10 mouse cellular contexts compared by ENCODE assay signal in genomic region chr6:54531048-54531481, GRCm38 (mm10). TPM values are rescaled to one million over a fixed set of nuclear protein-coding genes. Genes with fewer than 3 reads are reported as not detected.
DNase-seq lines count a peak whose midpoint lies in the region; ATAC-seq lines count a peak whose summit lies in the region.
"Had no signal": no experiment of that assay in that cellular context is flagged by ENCODE, and none has a peak within 500 bp of the region (broad histone marks: within the 10 kb centered on the region; RNA-seq: fewer than 3 reads in every experiment).

No protein-coding gene starts in this region.

- H3K4me2 ChIP-seq in lung, embryonic 16.5 days (ENCODE audit: low read depth, low read length) = no peak overlapping the region
- no peak overlapping the region for H3K4me2 ChIP-seq in hindbrain, embryonic 12.5 days (replicated peaks)
- H3K4me2 ChIP-seq in midbrain, embryonic 15.5 days = no peak overlapping the region
- no peak overlapping the region for H3K4me2 ChIP-seq in intestine, embryonic 16.5 days (ENCODE audit: low read depth, low read length)

- no peak overlapping the region for H3K27ac ChIP-seq in lung, embryonic 16.5 days (ENCODE audit: low read length)
- peak overlapping the region; percentile 26; the same call in 1 of the 2 replicates for H3K27ac ChIP-seq in hindbrain, embryonic 12.5 days
- H3K27ac ChIP-seq in midbrain, embryonic 15.5 days = peak overlapping the region; percentile 45
- H3K27ac ChIP-seq in intestine, embryonic 16.5 days (ENCODE audit: low read length) = no peak overlapping the region
- H3K27ac ChIP-seq: stomach, postnatal 0 days had no signal

- peak; percentile 73 for ATAC-seq in cerebellum, adult (ENCODE audit: insufficient number of reproducible peaks, low FRiP score, low TSS enrichment)
- peak; percentile 54; the same call in 1 of the 2 replicates for ATAC-seq in lung, embryonic 16.5 days (ENCODE audit: low read depth)
- peak; percentile 43; the same call in 1 of the 2 replicates for ATAC-seq in hindbrain, embryonic 12.5 days (ENCODE audit: low FRiP score)
- peak; percentile 63 for ATAC-seq in midbrain, embryonic 15.5 days (replicated peaks)
- ATAC-seq in intestine, embryonic 16.5 days = no peak

- 0 out of 2 replicates have a peak, but pooled peaks cover 3% of the 10 kb centered on the region for H3K4me1 ChIP-seq in lung, embryonic 16.5 days (replicated peaks; ENCODE audit: control insufficient read depth, insufficient read depth, low read length)
- H3K4me1 ChIP-seq in hindbrain, embryonic 12.5 days = peaks cover 8% of the 10 kb centered on the region
- peaks cover 9% of the 10 kb centered on the region for H3K4me1 ChIP-seq in midbrain, embryonic 15.5 days
- no peaks in the 10 kb centered on the region for H3K4me1 ChIP-seq in intestine, embryonic 16.5 days (ENCODE audit: control insufficient read depth, insufficient read depth, low read length)

- no peaks in the 10 kb centered on the region for H3K36me3 ChIP-seq in lung, embryonic 16.5 days (ENCODE audit: control insufficient read depth, insufficient read depth, low read length)
- 0 out of 2 replicates have a peak, but pooled peaks cover 8% of the 10 kb centered on the region for H3K36me3 ChIP-seq in hindbrain, embryonic 12.5 days
- no peaks in the 10 kb centered on the region for H3K36me3 ChIP-seq in midbrain, embryonic 15.5 days (replicated peaks)
- no peaks in the 10 kb centered on the region for H3K36me3 ChIP-seq in intestine, embryonic 16.5 days (ENCODE audit: control insufficient read depth, insufficient read depth, low read length)

- H3K9me3 ChIP-seq in lung, embryonic 16.5 days (ENCODE audit: control insufficient read depth, low read length) = no peaks in the 10 kb centered on the region
- no peaks in the 10 kb centered on the region for H3K9me3 ChIP-seq in hindbrain, embryonic 12.5 days (replicated peaks)
- no peaks in the 10 kb centered on the region for H3K9me3 ChIP-seq in midbrain, embryonic 15.5 days
- H3K9me3 ChIP-seq in intestine, embryonic 16.5 days (ENCODE audit: control insufficient read depth, low read length) = no peaks in the 10 kb centered on the region

- no peaks in the 10 kb centered on the region for H3K27me3 ChIP-seq in lung, embryonic 16.5 days (ENCODE audit: control insufficient read depth, insufficient read depth, low read depth, low read length)
- no peaks in the 10 kb centered on the region for H3K27me3 ChIP-seq in hindbrain, embryonic 12.5 days
- no peaks in the 10 kb centered on the region for H3K27me3 ChIP-seq in midbrain, embryonic 15.5 days (replicated peaks)
- H3K27me3 ChIP-seq in intestine, embryonic 16.5 days (replicated peaks; ENCODE audit: control insufficient read depth, insufficient read depth, low read length) = no peaks in the 10 kb centered on the region

- H3K4me3 ChIP-seq in lung, embryonic 16.5 days (ENCODE audit: low read length) = no peak overlapping the region
- no peak overlapping the region for H3K4me3 ChIP-seq in hindbrain, embryonic 12.5 days
- no peak overlapping the region for H3K4me3 ChIP-seq in midbrain, embryonic 15.5 days
- H3K4me3 ChIP-seq in intestine, embryonic 16.5 days (ENCODE audit: low read length) = no peak overlapping the region
- H3K4me3 ChIP-seq: myocyte had no signal

- DNase-seq in cerebellum, postnatal 4 days (ENCODE audit: low spot score in 2 of 2) = no peak
- no peak for DNase-seq in lung, adult 18-20 months
- no peak for DNase-seq in yolk sac, embryonic 10.5 days (ENCODE audit: low spot score)

- 28% methylated on average over 8 of the region's 8 CpGs for WGBS in lung, embryonic 16.5 days
- WGBS in hindbrain, embryonic 12.5 days = 58% methylated on average over 8 of the region's 8 CpGs
- 41% methylated on average over 8 of the region's 8 CpGs for WGBS in midbrain, embryonic 15.5 days
- 59% methylated on average over 8 of the region's 8 CpGs for WGBS in intestine, embryonic 16.5 days

- no peak overlapping the region for H3K9ac ChIP-seq in lung, embryonic 16.5 days (ENCODE audit: low read length)
- no peak overlapping the region for H3K9ac ChIP-seq in hindbrain, embryonic 12.5 days
- no peak overlapping the region; the same call in 1 of the 2 replicates for H3K9ac ChIP-seq in midbrain, embryonic 15.5 days
- H3K9ac ChIP-seq in intestine, embryonic 16.5 days (ENCODE audit: low read depth, low read length) = no peak overlapping the region

RNA-seq across cellular contexts. Expression of gene Scrn1, which starts 35.2 kb away (rescaled TPM):
- polyA plus RNA-seq in lung, embryonic 16.5 days (2015; fragmentation: Nextera tagmentation; extraction: Ambion mirVana) = 2.7 TPM in 2 replicates
- 79.3 and 89.4 TPM in 2 replicates for polyA plus RNA-seq in hindbrain, embryonic 12.5 days (2016; fragmentation: Nextera tagmentation; extraction: Ambion mirVana)
- polyA plus RNA-seq in midbrain, embryonic 15.5 days (2015; fragmentation: Nextera tagmentation; extraction: Ambion mirVana) = 119 and 123 TPM in 2 replicates
- 4.7 and 6.6 TPM in 2 replicates for polyA plus RNA-seq in intestine, embryonic 16.5 days (2015; fragmentation: Nextera tagmentation; extraction: Ambion mirVana)

Comparison
In these comparisons a context has a peak if more than half of its experiments do, and no peak if none do; other contexts are left out.
1. H3K27ac ChIP-seq: peak in hindbrain, embryonic 12.5 days (single experiment) and midbrain, embryonic 15.5 days (single experiment); none in lung, embryonic 16.5 days (single experiment) and intestine, embryonic 16.5 days (single experiment).
2. RNA of gene Scrn1, which starts 35.2 kb away (polyA plus RNA-seq): 119 to 123 TPM in midbrain, embryonic 15.5 days and 79.3 to 89.4 TPM in hindbrain, embryonic 12.5 days; 4.7 to 6.6 TPM in intestine, embryonic 16.5 days and 2.7 TPM in lung, embryonic 16.5 days; every median in the first group is over 10 times any median in the second.